In genomic region chr1:138617279-138618011, GRCm38 (mm10) we compare ENCODE assay signal across 8 mouse cellular contexts. TPM values are rescaled to one million over a fixed set of nuclear protein-coding genes. Genes with fewer than 3 reads are reported as not detected.
DNase-seq lines count a peak whose midpoint lies in the region; ATAC-seq and TF ChIP-seq lines count a peak whose summit lies in the region.

No protein-coding gene starts in this region.

- no peak for TF ChIP-seq CTCF in brain, embryonic 14.5 days (IDR thresholded peaks at IDR 0.05; ENCODE audit: borderline replicate concordance, extremely low read depth, insufficient read depth, insufficient read length)
- no peak for TF ChIP-seq CTCF in liver, embryonic 14.5 days (IDR thresholded peaks at IDR 0.05; ENCODE audit: low read depth)

- no peak for TF ChIP-seq POLR2A in brain, embryonic 14.5 days (IDR thresholded peaks at IDR 0.05; ENCODE audit: borderline replicate concordance, extremely low read depth, insufficient read depth, insufficient read length, poor library complexity, severe bottlenecking)

- 0 out of 2 replicates have a peak, but pooled peaks cover 8% of the 10 kb centered on the region for H3K4me1 ChIP-seq in kidney, embryonic 14.5 days (ENCODE audit: control insufficient read depth, insufficient read depth, low read length)
- peaks cover 11 to 15% of the 10 kb centered on the region in 2 experiments for H3K4me1 ChIP-seq in liver, embryonic 14.5 days (replicated peaks; ENCODE audit: control insufficient read depth in 2 of 2, insufficient read depth in 2 of 2, low read length in 1 of 2)

- WGBS in kidney, embryonic 14.5 days = 9% methylated on average over 17 of the region's 17 CpGs
- WGBS in liver, embryonic 14.5 days (ENCODE audit: insufficient replicate concordance) = 23% methylated on average over 17 of the region's 17 CpGs

- H3K27ac ChIP-seq in kidney, embryonic 14.5 days (ENCODE audit: low read depth, low read length) = peak overlapping the region; percentile 97; the same call in 1 of the 2 replicates
- peak overlapping the region; percentile 52 for H3K27ac ChIP-seq in liver, embryonic 14.5 days

- H3K4me2 ChIP-seq in kidney, embryonic 14.5 days (replicated peaks; ENCODE audit: low read depth, low read length) = peak overlapping the region; percentile 61
- peak overlapping the region; percentile 99 for H3K4me2 ChIP-seq in liver, embryonic 14.5 days (ENCODE audit: low read depth)

- no peak for DNase-seq in kidney, adult 11 months
- peak; percentile 55 for DNase-seq in brain, embryonic 14.5 days (ENCODE audit: low read depth)
- peak; percentile 38 to 42 for DNase-seq in heart, postnatal 10 days
- DNase-seq in liver, embryonic 14.5 days (ENCODE audit: low read depth in 3 of 3, low spot score in 3 of 3) = peak in 1 of 3 experiments; percentile 4
- DNase-seq in urinary bladder, adult 18-20 months (ENCODE audit: low spot score in 2 of 2) = no peak
- no peak for DNase-seq in adrenal gland, postnatal 14 days
- no peak for DNase-seq in cerebellum, adult 9-10 months

- H3K9ac ChIP-seq in kidney, embryonic 14.5 days (ENCODE audit: low read depth, low read length) = peak overlapping the region; percentile 60
- peak overlapping the region; percentile 76 for H3K9ac ChIP-seq in liver, embryonic 14.5 days (replicated peaks)

- intact Hi-C loops in heart, postnatal 10 days (cut with DNase I) = loop anchor here (2.0 to 5.0 kb wide), 2 partner anchors 41 to 110 kb away; no protein-coding TSS in a partner anchor

- peak overlapping the region; percentile 77 for H3K4me3 ChIP-seq in kidney, embryonic 14.5 days (ENCODE audit: low read length)
- peak overlapping the region; percentile 84 to 91 for H3K4me3 ChIP-seq in liver, embryonic 14.5 days (ENCODE audit: insufficient read depth in 1 of 2, low read depth in 2 of 2, low read length in 2 of 2)

- H3K27me3 ChIP-seq in kidney, embryonic 14.5 days (ENCODE audit: control insufficient read depth, insufficient read depth, low read length) = no peaks in the 10 kb centered on the region
- no peaks in the 10 kb centered on the region for H3K27me3 ChIP-seq in liver, embryonic 14.5 days (ENCODE audit: control insufficient read depth, insufficient read depth, low read length)

- H3K36me3 ChIP-seq in kidney, embryonic 14.5 days (ENCODE audit: control insufficient read depth, insufficient read depth, low read length) = no peaks in the 10 kb centered on the region
- no peaks in the 10 kb centered on the region for H3K36me3 ChIP-seq in liver, embryonic 14.5 days (replicated peaks; ENCODE audit: control insufficient read depth, insufficient read depth, low read depth)

- H3K9me3 ChIP-seq in kidney, embryonic 14.5 days (ENCODE audit: control insufficient read depth, low read length) = no peaks in the 10 kb centered on the region
- no peaks in the 10 kb centered on the region for H3K9me3 ChIP-seq in liver, embryonic 14.5 days (ENCODE audit: control insufficient read depth, low read length)

- ATAC-seq in kidney, embryonic 14.5 days (ENCODE audit: low FRiP score, low TSS enrichment) = no peak
- no peak for ATAC-seq in liver, embryonic 14.5 days (ENCODE audit: insufficient read depth)

- TF ChIP-seq EP300 in liver, embryonic 14.5 days (IDR thresholded peaks at IDR 0.05; ENCODE audit: low read depth) = no peak

RNA-seq across cellular contexts. Expression of gene Nek7, which starts 2.5 kb away (rescaled TPM):
- polyA plus RNA-seq in kidney, embryonic 14.5 days (2014; fragmentation: Nextera tagmentation; extraction: Ambion mirVana) = 25.6 and 46.4 TPM in 2 replicates
- 7.2 and 8.5 TPM in 2 replicates for polyA plus RNA-seq in brain, embryonic 14.5 days (2012; rRNA removed)
- total RNA-seq in heart, postnatal 10 days (2021) = 10 to 100 TPM; 62.1 to 63.5 TPM
- polyA plus RNA-seq in liver, embryonic 14.5 days (2012; rRNA removed) = 3.8 and 5.5 TPM in 2 replicates
- 13.2 and 13.7 TPM in 2 replicates for polyA plus RNA-seq in liver, embryonic 14.5 days (2014; fragmentation: Nextera tagmentation; extraction: Ambion mirVana)
- total RNA-seq in adrenal gland, postnatal 14 days (2021) = 44.8 and 50.4 TPM in 2 replicates

Comparison
In these comparisons a context has a peak if more than half of its experiments do, and no peak if none do; other contexts are left out.
1. DNase-seq: peak in brain, embryonic 14.5 days (single experiment) and heart, postnatal 10 days (2 of 2); none in kidney, adult 11 months (single experiment), urinary bladder, adult 18-20 months (0 of 2), adrenal gland, postnatal 14 days (single experiment) and cerebellum, adult 9-10 months (single experiment).